Mouse (Mus musculus) CD8-positive naive resting alpha-beta T cell, adult 2 months (primary cell): ENCODE measurements around the gene Cab39l.
"Not testable (repeated sequence)": the region's sequence is repeated elsewhere in the genome, so short reads cannot be mapped to it uniquely, and the experiment has no call there.

ENCODE experiments used
- DNase-seq, 2 experiments: peaks; one replicate each; pipeline ENCODE4 v3.0.0; 2022; ENCODE audit warnings: low read depth in 2 of 2, low spot score in 2 of 2

The Cab39l gene

DNA sequence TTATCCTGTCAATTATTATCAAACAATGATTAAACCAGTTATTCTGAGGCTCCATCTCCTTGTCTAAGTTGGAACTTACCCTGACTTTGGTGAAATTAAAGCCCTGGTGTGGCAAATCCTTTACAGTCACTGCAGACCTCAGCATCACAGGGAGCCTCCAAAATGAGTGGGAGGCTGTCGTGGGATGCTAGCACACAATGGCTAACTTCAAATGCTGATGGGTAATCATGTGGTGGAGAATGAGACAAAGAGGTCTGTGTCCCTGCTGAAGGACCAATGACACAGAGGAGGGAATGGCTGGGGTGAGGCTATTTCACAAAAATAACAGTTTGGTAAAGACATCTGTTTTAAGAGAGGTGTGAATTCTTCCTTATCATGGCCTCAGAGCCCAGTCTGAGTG lies 117.1 kb downstream of the Cab39l start:
- no peak for DNase-seq

DNA sequence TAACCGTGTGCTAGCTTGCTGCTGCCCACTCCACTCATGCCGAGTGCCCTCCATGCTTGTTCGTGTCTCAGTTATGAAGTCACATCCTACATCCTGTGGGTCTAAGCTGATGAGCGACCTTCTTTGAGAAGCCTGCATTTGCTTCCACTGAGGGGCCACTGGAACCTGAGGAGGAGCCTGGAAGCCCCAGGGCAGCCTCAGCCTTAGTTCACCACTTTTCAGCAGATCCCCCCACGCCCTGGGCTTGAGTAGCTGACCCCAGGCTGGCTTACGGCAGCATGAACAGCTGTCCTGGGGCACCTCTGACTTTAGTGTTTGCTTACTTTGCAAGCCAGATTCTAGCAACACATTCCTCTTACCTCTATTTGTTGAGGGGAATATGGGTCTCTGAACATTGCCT lies 126.0 kb downstream of the Cab39l start:
- DNase-seq = no peak

DNA sequence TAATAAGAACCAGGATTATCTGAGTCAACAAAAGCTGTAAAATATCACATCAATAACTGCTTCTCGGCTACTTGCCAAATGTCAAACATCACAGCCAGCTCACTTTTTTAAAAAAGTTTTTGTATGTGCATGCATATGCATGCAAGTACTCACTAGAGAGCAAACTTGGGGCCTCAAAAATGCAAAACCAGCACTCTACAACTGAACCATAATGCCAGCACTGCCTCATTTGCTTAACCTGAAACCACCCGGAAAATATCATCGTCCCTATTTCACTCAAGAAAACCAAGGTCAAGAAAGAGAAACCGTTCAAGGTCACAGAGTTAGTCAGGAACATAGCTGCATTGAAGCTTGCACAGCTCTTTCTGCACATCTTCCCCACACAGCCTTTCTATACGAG lies 135.6 kb downstream of the Cab39l start:
- no peak for DNase-seq

DNA sequence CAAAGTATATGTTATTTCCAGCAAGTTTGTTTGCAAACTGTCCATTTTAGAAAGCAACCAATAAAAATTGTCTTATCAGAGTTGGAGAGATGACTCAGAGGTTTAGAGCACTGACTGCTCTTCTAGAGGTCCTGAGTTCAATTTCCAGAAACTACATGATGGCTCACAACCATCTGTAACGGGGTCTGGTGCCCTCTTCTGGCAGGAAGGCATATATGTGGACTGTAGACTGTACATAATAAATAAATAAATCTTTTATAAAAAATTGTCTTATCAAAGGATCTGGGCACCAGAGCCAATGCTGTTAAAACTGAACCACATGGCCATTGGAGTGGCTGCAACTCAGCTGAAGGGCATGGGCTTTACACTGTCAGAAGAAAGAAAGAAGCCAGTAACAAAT lies 149.8 kb downstream of the Cab39l start:
- peak in 1 of 2 experiments; percentile 32 for DNase-seq

DNA sequence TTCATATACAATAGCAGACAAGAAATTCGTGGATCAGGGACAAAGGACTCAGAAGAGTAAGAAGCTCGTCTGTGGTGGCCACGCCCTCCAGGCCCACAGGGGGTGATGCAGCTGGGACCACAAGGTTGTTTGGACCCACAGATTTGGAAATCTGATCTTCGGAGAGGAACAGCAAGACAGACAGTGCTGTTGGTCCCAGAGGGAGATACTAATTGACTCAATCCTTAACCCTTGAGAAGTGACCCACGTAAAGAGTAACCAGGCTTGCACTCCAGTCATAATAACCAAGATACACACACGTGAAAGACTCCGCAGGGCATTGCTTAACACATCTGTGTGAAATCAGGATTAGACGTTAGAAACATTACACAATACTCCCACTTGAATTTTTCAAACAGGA lies 151.1 kb downstream of the Cab39l start:
- no peak for DNase-seq

DNA sequence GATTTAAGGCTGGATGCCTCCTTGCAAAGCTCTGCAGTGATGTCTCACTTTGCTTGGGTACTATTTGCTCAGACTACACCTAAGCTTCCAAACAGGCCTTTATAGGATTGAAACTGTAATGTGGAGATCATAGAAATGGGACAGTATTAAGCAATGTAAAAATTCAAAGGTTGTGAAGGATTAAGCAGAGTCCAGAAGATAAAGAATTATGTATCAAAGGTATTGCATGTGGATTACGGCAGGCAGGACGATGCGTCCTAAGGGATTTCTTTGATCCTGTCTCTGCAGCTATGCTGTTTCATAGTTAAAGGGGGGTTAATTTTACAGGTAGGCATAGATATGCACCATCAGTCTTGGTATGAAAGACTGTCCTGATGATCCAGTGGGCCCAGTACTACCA lies 151.8 kb downstream of the Cab39l start:
- DNase-seq = no peak

DNA sequence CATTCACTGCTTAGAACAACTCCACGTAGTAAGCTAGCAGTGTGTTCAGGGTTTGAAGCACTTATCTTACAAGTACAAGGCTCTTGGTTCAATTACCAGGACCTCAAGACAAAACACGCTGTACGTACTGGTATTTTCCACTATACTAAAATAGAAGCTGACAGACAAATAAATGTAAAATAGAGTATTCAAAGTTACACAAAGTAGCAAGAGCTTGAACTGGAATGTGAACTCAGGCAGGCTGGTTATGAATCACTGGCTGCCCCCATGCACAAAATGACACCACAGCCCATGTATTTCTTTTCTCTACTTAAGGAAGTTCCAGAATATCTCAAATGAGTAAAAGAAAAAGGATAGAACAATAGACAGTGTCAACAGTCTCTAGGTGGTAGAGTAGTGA lies 154.2 kb downstream of the Cab39l start:
- no peak for DNase-seq

DNA sequence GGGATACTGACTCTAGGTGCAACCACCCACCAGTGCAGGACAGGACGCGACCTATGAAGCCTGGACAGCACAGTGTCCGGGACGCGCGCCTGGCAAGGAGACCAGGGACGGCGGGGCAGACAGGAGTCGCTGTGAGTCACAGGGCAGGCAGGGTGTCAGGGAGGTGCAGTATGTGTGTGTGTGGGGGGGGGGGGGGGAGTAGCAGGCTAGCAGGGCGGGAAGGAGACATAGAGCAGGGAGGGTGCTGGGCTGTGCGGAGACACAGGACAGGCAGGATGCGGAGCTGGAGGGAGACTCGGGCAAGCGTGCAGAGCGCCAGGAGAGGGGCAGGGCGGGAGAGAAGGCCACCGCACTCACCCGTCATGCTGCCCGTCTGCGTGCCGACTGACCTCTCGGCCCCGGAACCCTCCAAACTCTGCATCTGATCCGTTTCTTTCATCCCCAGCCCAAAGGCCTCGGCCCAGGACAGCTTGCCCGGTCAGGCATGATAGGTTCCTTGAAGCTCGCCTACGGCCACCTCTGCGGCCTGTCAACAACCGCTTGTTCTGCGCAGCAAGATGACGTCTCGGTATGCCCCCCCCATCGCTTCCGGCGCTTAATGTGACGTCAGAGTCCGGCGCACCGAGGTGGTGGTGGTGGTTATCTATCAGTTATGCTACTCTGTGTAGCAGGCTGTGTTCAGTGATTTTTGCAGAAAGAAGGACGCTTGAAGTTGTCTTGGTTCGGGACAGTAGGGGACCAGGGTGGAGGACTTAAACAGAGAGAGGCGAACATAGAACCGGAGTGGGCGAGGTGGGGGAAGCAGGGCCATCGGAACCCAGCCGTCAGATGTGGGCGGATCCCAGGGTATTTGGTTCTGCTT lies 156.9 kb downstream of the Cab39l start, which contains the start of gene Cdadc1:
Cdadc1 (minus strand) TSS at position 562 of the 862 bp plus-strand sequence.
- DNase-seq = peak; percentile 97 to 99

DNA sequence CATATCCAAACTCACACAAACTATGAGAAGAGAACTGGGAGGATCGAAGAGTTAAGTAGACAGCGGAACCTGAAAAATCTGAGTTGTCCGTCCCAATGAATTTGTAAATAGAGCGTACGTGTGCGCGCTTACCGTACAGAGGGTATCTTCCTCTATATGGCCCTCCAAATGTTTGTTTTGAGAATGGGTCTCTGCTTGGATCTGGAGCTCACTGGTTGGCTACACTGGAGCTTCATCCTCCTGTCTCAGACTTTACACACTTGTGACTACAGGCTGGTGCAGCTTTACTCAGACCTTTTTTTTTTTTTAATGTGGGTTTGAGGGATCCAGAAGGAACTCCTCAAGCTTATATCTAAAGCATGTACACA lies 157.5 kb downstream of the Cab39l start:
- no peak for DNase-seq

DNA sequence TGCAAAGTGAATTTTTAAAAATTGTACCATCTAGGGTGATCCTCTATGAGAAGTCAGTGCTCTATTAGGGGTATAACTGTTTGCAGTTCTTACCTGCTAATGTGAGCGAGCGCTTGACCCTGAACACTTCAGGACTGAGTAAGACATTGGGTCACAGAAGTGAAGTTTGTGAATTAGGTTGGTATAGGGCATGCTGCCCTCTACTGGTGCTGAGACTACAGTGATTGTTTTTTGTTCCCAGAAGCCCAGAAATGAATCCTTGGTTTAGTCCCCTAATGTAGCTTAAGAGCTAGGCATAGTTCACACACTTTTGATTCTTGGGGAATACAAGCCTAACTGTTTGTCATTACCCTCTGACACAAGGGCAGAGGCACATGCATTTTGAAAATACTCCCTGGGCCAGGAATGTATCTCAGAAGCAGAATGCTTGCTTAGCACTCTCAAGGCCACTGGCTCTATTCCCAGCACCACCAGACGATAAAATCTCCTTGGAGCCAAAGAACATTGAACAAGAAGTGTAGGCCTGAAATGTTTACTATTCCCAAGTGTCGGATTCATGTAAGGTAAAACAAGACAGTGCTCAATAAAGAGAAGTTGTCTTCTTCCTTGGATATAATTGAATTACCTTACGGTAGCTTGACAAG lies 163.4 kb downstream of the Cab39l start:
- peak in 1 of 2 experiments; percentile 23 for DNase-seq

DNA sequence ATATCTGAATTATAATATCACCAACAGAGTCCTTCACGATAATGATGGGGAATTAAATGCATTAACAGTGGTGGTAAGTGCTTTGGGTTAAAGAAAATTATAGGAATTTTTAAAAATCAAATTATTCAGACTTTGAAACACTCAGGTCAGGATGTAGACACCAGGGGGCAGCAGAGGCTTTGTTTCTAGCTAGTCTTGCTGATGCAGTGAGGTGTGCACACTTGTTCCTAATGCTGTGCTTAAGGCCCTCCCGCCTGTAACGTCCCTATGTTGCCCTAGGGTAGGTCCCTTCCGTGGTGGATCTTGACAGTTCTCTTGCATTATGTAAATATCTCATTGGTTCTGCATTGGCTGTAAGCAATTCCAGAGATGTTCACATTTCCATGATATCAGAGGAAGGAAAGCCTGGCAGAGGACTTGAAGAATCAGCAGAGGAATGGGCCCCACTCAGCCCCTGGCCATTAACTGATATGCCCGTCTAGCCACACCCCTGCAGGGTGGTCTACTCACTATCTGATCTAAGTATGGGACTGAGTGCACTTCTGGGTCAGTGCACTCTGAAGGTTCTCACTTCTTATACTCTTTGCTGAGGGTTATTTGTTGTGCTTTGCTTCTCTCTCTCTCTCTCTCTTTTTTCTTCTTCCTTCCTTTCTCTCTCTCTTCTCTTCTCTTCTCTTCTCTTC lies 165.0 kb downstream of the Cab39l start:
- peak; percentile 52 to 78 for DNase-seq

DNA sequence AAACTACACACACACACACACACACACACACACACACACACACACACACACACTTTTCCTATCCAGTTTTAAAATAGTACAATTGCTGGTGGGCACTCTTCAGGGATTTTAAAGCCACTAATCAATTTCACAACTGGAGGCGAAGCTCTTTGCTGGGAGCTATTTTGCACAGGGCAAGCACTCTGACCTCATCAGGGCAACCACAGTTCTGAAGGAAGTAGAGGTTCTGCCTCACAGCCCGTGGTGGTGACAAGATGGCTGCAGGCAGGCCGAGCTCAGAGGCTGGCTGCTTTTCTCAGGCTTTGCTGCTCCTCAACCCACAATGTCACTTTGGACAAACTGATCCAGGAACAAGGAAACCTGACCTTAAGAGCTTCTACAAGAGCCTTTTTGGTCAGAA lies 166.2 kb downstream of the Cab39l start:
- DNase-seq = no peak

DNA sequence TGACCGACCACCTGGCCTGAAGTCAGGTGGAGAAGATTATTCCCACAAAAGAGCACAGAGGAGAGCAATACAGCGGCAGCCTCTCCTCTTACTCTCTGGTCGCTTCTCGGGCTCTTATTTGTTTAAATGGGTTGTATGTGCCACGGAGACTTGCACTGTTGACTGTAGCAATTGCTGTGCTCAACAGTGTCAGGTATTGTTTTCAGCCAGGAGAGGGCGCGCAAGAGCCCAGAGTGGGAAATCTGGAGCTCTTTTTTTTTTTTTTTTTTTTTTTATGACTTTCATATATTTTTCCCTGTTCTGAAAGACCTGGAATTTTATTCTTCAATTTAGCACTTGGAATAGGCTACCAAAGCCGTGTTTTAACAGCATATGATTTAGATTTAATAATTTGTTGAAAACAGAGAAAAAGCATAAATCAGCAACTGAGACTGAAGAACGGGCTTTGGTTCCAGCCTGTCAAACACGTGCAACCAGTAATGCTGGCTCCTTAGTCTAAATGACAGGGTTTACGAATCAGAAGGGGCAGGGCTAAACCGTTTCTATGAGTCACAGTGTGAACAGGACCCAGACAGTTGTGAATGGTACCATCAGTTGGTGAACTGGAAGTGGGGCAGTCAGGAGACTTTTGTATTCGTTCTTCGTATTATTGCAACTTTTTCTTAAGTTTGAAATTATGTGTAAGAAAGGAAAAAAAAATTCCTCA lies 172.3 kb downstream of the Cab39l start:
- peak in 1 of 2 experiments; percentile 28 for DNase-seq

DNA sequence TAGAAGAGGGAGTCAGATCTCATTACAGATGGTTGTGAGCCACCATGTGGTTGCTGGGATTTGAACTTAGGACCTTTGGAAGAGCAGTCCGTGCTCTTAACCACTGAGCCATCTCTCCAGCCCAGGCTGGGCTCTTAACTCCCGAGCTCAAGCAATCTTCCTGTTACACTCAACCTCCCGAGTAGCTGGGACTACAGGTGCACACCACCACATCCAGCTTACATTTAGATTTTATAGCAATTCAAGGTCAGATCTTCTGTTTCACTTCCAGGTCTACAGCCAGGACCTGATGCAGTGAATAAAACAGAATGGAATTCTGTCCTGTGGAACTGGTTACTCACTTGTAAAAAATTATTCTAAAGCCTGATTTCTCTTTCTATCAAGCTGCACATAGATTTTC lies 173.4 kb downstream of the Cab39l start:
- not testable (repeated sequence) for DNase-seq

DNA sequence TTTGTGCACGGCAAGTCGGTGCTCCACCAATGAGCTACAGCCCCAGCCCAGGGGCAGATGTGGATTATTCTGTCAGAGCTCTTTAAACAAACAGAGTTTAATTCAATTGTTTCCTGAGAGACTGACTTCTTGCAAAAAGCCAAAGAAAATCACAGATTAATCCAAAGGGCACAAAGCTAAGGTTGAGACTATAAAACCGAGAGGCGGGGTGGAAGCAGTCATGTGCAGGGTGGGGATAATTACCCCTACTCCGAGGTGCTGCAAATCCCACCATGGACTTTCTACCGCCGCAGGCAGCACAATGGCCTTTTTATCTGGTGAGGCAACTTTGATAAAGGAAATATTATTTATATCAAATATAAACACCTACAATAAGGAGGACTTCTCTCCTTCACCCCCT lies 176.0 kb downstream of the Cab39l start:
- no peak for DNase-seq

DNA sequence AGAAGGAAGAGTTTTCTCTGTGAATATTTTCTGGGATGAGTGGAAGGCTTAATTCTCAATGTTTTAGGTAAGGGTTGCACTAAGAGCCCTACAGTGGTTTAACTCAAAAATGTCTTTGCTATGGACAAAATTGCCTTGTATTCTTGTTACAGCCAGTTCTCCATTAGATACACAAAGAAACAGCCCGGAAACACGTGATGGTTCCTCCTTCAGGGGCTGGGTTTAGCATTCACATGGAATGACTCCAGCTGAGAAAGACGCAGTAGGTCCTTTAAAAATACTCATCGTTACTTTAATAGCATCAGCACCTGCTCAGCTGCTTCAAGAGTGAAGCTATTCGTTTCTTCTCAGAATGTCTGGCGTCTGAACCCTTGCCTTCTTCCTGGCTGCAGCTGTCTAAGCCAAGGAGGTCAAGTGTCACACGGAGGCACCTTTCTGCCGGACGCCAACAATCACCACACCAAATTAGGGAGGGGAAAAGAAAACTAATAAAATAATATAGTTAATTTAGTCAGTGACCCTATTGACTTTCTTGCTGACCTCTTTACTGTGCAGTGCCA lies 183.6 kb downstream of the Cab39l start:
- no peak for DNase-seq

DNA sequence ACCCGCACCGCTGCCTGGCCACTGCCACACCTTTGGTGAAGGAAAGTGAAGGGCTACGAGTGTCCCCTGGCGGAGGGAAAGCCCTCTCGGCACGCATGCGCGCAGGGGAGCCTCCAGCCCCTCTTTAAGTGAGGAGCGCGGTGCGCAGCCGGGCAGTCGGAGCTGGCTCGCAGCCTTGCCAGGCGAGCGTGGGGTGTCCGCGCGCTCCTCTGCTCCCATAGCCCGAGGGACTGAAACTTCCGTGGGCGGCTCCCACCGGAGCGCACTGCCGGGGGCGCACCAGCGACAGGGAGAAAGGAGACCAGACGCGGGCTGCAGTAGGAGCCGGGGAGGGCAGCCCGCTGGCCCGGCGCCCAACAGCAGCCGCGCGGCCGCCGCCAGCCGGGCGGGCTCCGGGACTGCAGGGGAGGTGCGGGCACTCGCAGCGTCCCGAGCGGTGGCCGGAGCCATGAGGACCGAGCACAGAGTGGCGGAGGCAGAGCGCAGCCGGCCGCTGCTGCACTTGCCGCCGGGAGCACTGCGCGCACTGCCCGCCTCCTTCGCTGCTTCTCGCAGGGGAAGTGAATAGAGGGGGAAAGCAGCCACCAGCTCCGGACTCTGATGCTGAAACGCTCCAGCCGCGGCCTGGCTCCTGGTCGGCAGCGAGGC lies 184.5 kb downstream of the Cab39l start, which contains the start of gene Shisa2:
Shisa2 (plus strand) TSS at position 151 of the 648 bp plus-strand sequence.
- DNase-seq = no peak

DNA sequence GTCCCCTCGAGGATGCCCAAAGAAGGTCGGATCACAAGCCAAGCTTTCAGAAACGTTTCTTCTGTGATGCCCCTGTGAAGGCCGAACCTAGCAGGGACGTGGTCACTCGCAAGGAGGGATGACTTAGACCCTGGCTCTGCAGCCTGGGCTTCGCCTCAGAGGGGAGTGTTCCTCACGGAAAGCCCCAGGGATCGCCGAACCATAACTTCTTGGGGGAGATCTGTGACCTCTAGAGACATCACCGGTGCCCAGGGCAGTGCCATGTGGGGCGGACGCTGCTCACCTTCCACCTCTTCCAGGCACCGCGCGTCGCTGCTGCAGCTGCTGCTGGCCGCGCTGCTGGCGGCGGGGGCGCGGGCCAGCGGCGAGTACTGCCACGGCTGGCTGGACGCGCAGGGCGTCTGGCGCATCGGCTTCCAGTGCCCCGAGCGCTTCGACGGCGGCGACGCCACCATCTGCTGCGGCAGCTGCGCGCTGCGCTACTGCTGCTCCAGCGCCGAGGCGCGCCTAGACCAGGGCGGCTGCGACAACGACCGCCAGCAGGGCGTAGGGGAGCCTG lies 185.1 kb downstream of the Cab39l start:
- DNase-seq = no peak

DNA sequence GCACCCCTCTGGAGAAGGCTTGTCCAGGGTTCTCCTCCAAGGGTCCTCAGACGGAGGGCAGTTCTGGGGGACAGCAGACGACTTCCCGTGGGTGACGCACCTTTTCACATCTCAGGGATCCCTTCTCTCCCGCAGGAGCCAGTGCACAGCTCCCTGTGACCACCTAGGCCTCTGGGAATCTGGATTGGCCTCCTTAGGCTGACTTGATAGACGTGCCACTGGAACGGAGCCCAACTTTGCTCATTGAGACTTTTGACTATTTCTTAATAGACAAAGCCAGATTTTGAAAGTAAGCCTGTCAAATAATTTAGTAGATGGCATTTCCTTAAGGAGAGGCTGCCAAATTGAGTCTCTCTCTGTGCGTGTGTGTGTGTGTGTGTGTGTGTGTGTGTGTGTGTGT lies 185.9 kb downstream of the Cab39l start:
- no peak for DNase-seq

DNA sequence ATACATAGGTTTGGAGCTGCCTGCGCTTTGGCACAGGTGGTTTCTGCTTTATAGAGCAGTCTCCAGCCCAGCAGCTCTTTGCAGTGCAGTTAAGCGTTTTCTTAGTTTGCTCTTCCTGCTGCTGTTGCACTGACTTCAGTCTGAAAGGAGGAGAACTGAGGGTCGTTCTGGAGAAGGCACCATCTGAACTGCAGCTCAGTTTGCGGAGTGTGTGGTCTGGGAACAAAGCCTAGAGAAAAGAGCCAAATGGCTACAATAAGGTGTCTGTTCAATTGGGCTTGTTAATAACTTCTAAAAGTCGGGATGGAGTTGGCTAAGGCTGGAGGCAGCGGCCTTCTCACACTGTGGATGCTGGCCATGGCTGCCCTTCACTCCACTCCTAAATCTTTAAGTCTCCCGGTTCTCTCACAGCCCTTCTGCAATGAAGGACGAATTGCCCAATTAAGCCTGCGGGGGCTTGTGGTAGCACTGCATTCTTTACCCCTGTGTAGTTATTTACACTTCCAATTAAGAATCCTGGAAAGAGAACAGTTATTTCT lies 186.4 kb downstream of the Cab39l start:
- DNase-seq = no peak
